Comparison of ENCODE assay signal across 8 mouse cellular contexts in genomic region chr1:171328244-171328643, GRCm38 (mm10). TPM values are rescaled to one million over a fixed set of nuclear protein-coding genes. Genes with fewer than 3 reads are reported as not detected.
A peak's percentile ranks its signal among the peaks of the same experiment; 100 is the strongest.
DNase-seq lines count a peak whose midpoint lies in the region; ATAC-seq and TF ChIP-seq lines count a peak whose summit lies in the region.

No protein-coding gene starts in this region.

- H3K9ac ChIP-seq in MEL (ENCODE audit: control insufficient read depth, low read depth, low read length, poor library complexity, severe bottlenecking), result peak overlapping the region; percentile 88
- H3K9ac ChIP-seq in forebrain, embryonic 12.5 days, result peak overlapping the region; percentile 92
- H3K9ac ChIP-seq in stomach, embryonic 14.5 days (replicated peaks; ENCODE audit: low read depth, low read length), result peak overlapping the region; percentile 90

- H3K36me3 ChIP-seq in kidney, adult 2 months (ENCODE audit: control insufficient read depth, insufficient read depth, low read length), result no peaks in the 10 kb centered on the region
- H3K36me3 ChIP-seq in MEL (ENCODE audit: control insufficient read depth in 1 of 2, insufficient read depth in 2 of 2, low read length in 2 of 2), result peaks cover 0 to 20% of the 10 kb centered on the region in 2 experiments; a peak in 2 of 4 replicates
- peaks cover 9% of the 10 kb centered on the region; the same call in 1 of the 2 replicates for H3K36me3 ChIP-seq in forebrain, embryonic 12.5 days (replicated peaks)
- no peaks in the 10 kb centered on the region for H3K36me3 ChIP-seq in stomach, embryonic 14.5 days (ENCODE audit: control insufficient read depth, insufficient read depth, low read length)

- TF ChIP-seq CTCF in kidney, adult 2 months (conservative IDR thresholded peaks at IDR 0.05; ENCODE audit: insufficient read depth, insufficient read length, low read depth, low read length), result no peak
- no peak for TF ChIP-seq CTCF in MEL (IDR thresholded peaks at IDR 0.05 in 2 of 3, conservative IDR thresholded peaks at IDR 0.05 in 1 of 3; ENCODE audit: control insufficient read depth in 1 of 3, insufficient read depth in 1 of 3, low read depth in 2 of 3, low read length in 3 of 3, poor library complexity in 1 of 3, severe bottlenecking in 1 of 3)

- ATAC-seq in forebrain, embryonic 12.5 days (ENCODE audit: low FRiP score), result no peak
- ATAC-seq in stomach, embryonic 14.5 days (ENCODE audit: insufficient number of reproducible peaks, insufficient read depth, low FRiP score, low read depth), result no peak
- no peak for ATAC-seq in CD4-positive, CD25-positive, alpha-beta regulatory T cell, adult 4 months

- no peaks in the 10 kb centered on the region for H3K9me3 ChIP-seq in MEL (replicated peaks; ENCODE audit: insufficient read depth, low read length)
- no peaks in the 10 kb centered on the region for H3K9me3 ChIP-seq in forebrain, embryonic 12.5 days
- H3K9me3 ChIP-seq in stomach, embryonic 14.5 days (ENCODE audit: control insufficient read depth, low read depth, low read length), result no peaks in the 10 kb centered on the region

- H3K4me2 ChIP-seq in forebrain, embryonic 12.5 days, result peak overlapping the region; percentile 85
- peak overlapping the region; percentile 69 for H3K4me2 ChIP-seq in stomach, embryonic 14.5 days (replicated peaks; ENCODE audit: low read depth, low read length)

- peaks cover 12% of the 10 kb centered on the region; the same call in 1 of the 2 replicates for H3K4me1 ChIP-seq in kidney, adult 2 months (ENCODE audit: control insufficient read depth, insufficient read depth, low read length)
- H3K4me1 ChIP-seq in MEL (ENCODE audit: control insufficient read depth in 1 of 2, insufficient read depth in 2 of 2, low read length in 2 of 2), result peaks cover 4 to 11% of the 10 kb centered on the region in 2 experiments; a peak in 3 of 4 replicates
- H3K4me1 ChIP-seq in forebrain, embryonic 12.5 days, result peaks cover 43% of the 10 kb centered on the region
- peaks cover 16% of the 10 kb centered on the region; the same call in 1 of the 2 replicates for H3K4me1 ChIP-seq in stomach, embryonic 14.5 days (ENCODE audit: control insufficient read depth, insufficient read depth, low read length)

- no peak for TF ChIP-seq POLR2A in kidney, adult 2 months (IDR thresholded peaks at IDR 0.05; ENCODE audit: low read depth, low read length)
- TF ChIP-seq POLR2A in MEL (IDR thresholded peaks at IDR 0.05; ENCODE audit: control insufficient read depth in 1 of 2, insufficient read depth in 1 of 2, low read depth in 1 of 2, low read length in 2 of 2, poor library complexity in 1 of 2), result no peak

- no peak for TF ChIP-seq RAD21 in MEL (IDR thresholded peaks at IDR 0.05; ENCODE audit: low read depth, low read length)

- 15% methylated on average over 9 of the region's 9 CpGs for WGBS in kidney, adult 2 months
- WGBS in forebrain, embryonic 12.5 days, result 40% methylated on average over 9 of the region's 9 CpGs
- WGBS in stomach, embryonic 14.5 days, result 20% methylated on average over 9 of the region's 9 CpGs

- intact Hi-C loops in left cerebral cortex, postnatal 14 days (cut with DNase I), result loop anchor here (5.0 kb wide), 1 partner anchor 36 kb away; no protein-coding TSS in a partner anchor

- no peaks in the 10 kb centered on the region for H3K27me3 ChIP-seq in kidney, adult 2 months (replicated peaks; ENCODE audit: control insufficient read depth, insufficient read depth, low read length)
- H3K27me3 ChIP-seq in MEL (ENCODE audit: control insufficient read depth in 1 of 2, insufficient read depth in 2 of 2, low read length in 2 of 2), result no peaks in the 10 kb centered on the region
- no peaks in the 10 kb centered on the region for H3K27me3 ChIP-seq in forebrain, embryonic 12.5 days
- no peaks in the 10 kb centered on the region for H3K27me3 ChIP-seq in stomach, embryonic 14.5 days (ENCODE audit: control insufficient read depth, insufficient read depth, low read length)

- H3K27ac ChIP-seq in kidney, adult 2 months (ENCODE audit: insufficient read depth, low read depth, low read length), result peak overlapping the region; percentile 82
- peak overlapping the region; percentile 88 for H3K27ac ChIP-seq in MEL (ENCODE audit: control insufficient read depth, low read depth, low read length)
- peak overlapping the region; percentile 99 for H3K27ac ChIP-seq in forebrain, embryonic 12.5 days
- H3K27ac ChIP-seq in stomach, embryonic 14.5 days (ENCODE audit: low read length), result peak overlapping the region; percentile 99

- no peak for DNase-seq in kidney, adult 2 months
- DNase-seq in kidney, postnatal 25 days, result no peak
- DNase-seq in MEL (ENCODE audit: low read depth, low spot score), result peak; percentile 55
- DNase-seq in liver, result peak; percentile 25
- DNase-seq in left cerebral cortex, postnatal 14 days (ENCODE audit: low spot score in 2 of 2), result no peak

- peaks cover 53% of the 10 kb centered on the region for H3K79me2 ChIP-seq in MEL (ENCODE audit: control insufficient read depth, insufficient read depth, low read length, poor library complexity)

- H3K4me3 ChIP-seq in kidney, adult 2 months (ENCODE audit: insufficient read depth, low read depth, low read length), result peak overlapping the region; percentile 74
- H3K4me3 ChIP-seq in MEL (ENCODE audit: control insufficient read depth in 1 of 2, insufficient read depth in 1 of 2, low read depth in 2 of 2, low read length in 2 of 2), result peak overlapping the region; percentile 90 to 93
- peak overlapping the region; percentile 76 for H3K4me3 ChIP-seq in forebrain, embryonic 12.5 days (replicated peaks)
- peak overlapping the region; percentile 74 for H3K4me3 ChIP-seq in stomach, embryonic 14.5 days (ENCODE audit: low read depth, low read length)

- TF ChIP-seq EP300 in MEL (IDR thresholded peaks at IDR 0.05; ENCODE audit: low read depth in 1 of 2, low read length in 2 of 2), result no peak

TF ChIP-seq in MEL, 35 proteins besides CTCF, POLR2A, EP300 and RAD21 (continues in another document):
- TF ChIP-seq CHD2 (IDR thresholded peaks at IDR 0.05; ENCODE audit: low read length) (no peak), ETS1 (IDR thresholded peaks at IDR 0.05; ENCODE audit: low read depth, low read length) (no peak), TAL1 (IDR thresholded peaks at IDR 0.05; ENCODE audit: low read length) (no peak), TBP (IDR thresholded peaks at IDR 0.05; ENCODE audit: low read depth, low read length) (no peak), MYC (IDR thresholded peaks at IDR 0.05; ENCODE audit: low read depth, low read length) (no peak)

RNA-seq across cellular contexts. Expression of gene Dedd, which starts 0.7 kb away (rescaled TPM):
- 46.7 and 48.6 TPM in 2 replicates for polyA plus RNA-seq in kidney, adult 2 months (2012; rRNA removed)
- total RNA-seq in MEL (2012; rRNA removed), result 24.9 and 28.7 TPM in 2 replicates
- 10 to 100 TPM in 1 of 2 experiments, not detected in 1; 44.9 TPM for polyA plus RNA-seq in MEL (2012; ENCODE audit: insufficient read depth in 1 of 2, insufficient read length in 2 of 2, low read depth in 1 of 2, low replicate concordance in 2 of 2, missing spikeins in 1 of 2)
- 48.5 and 51.0 TPM in 2 replicates for polyA plus RNA-seq in forebrain, embryonic 12.5 days (2016; fragmentation: Nextera tagmentation; extraction: Ambion mirVana)
- 48.8 and 54.1 TPM in 2 replicates for polyA plus RNA-seq in stomach, embryonic 14.5 days (2014; fragmentation: Nextera tagmentation; extraction: Ambion mirVana)
- total RNA-seq in left cerebral cortex, postnatal 14 days (2021), result 10 to 100 TPM; 35.9 to 38.1 TPM
- polyA plus RNA-seq in CD4-positive, CD25-positive, alpha-beta regulatory T cell, adult 4 months (2017; shearing (Covaris generic)), result 10 to 100 TPM; 36.8 to 43.8 TPM

RNA-seq across cellular contexts. Expression of gene Nit1, which starts 17.2 kb away (rescaled TPM):
- polyA plus RNA-seq in kidney, adult 2 months (2012; rRNA removed), result 207 and 209 TPM in 2 replicates
- 17.9 and 20.0 TPM in 2 replicates for total RNA-seq in MEL (2012; rRNA removed)
- polyA plus RNA-seq in MEL (2012; ENCODE audit: insufficient read depth in 1 of 2, insufficient read length in 2 of 2, low read depth in 1 of 2, low replicate concordance in 2 of 2, missing spikeins in 1 of 2), result 10 to 100 TPM in 1 of 2 experiments, not detected in 1; 26.3 TPM
- polyA plus RNA-seq in forebrain, embryonic 12.5 days (2016; fragmentation: Nextera tagmentation; extraction: Ambion mirVana), result 46.4 and 48.7 TPM in 2 replicates
- 37.1 and 40.8 TPM in 2 replicates for polyA plus RNA-seq in stomach, embryonic 14.5 days (2014; fragmentation: Nextera tagmentation; extraction: Ambion mirVana)
- 10 to 100 TPM; 41.0 to 44.4 TPM for total RNA-seq in left cerebral cortex, postnatal 14 days (2021)
- 10 to 100 TPM; 31.7 to 40.3 TPM for polyA plus RNA-seq in CD4-positive, CD25-positive, alpha-beta regulatory T cell, adult 4 months (2017; shearing (Covaris generic))

RNA-seq across cellular contexts. Expression of gene Pfdn2, which starts 17.2 kb away (rescaled TPM):
- polyA plus RNA-seq in kidney, adult 2 months (2012; rRNA removed), result 17.1 and 37.0 TPM in 2 replicates
- total RNA-seq in MEL (2012; rRNA removed), result 33.8 and 36.2 TPM in 2 replicates
- 100 to 1,000 TPM in 1 of 2 experiments, not detected in 1; 329 TPM for polyA plus RNA-seq in MEL (2012; ENCODE audit: insufficient read depth in 1 of 2, insufficient read length in 2 of 2, low read depth in 1 of 2, low replicate concordance in 2 of 2, missing spikeins in 1 of 2)
- polyA plus RNA-seq in forebrain, embryonic 12.5 days (2016; fragmentation: Nextera tagmentation; extraction: Ambion mirVana), result 167 and 178 TPM in 2 replicates
- 44.7 TPM in 2 replicates for polyA plus RNA-seq in stomach, embryonic 14.5 days (2014; fragmentation: Nextera tagmentation; extraction: Ambion mirVana)
- total RNA-seq in left cerebral cortex, postnatal 14 days (2021), result 100 to 1,000 TPM in 1 of 2 experiments, 10 to 100 TPM in 1; 99.0 to 109 TPM
- polyA plus RNA-seq in CD4-positive, CD25-positive, alpha-beta regulatory T cell, adult 4 months (2017; shearing (Covaris generic)), result 10 to 100 TPM; 69.6 to 75.8 TPM

RNA-seq across cellular contexts. Expression of gene Klhdc9, which starts 32.4 kb away (rescaled TPM):
- 6.9 and 7.1 TPM in 2 replicates for polyA plus RNA-seq in kidney, adult 2 months (2012; rRNA removed)
- 0.08 and 0.10 TPM in 2 replicates for total RNA-seq in MEL (2012; rRNA removed)
- polyA plus RNA-seq in MEL (2012; ENCODE audit: insufficient read depth in 1 of 2, insufficient read length in 2 of 2, low read depth in 1 of 2, low replicate concordance in 2 of 2, missing spikeins in 1 of 2), result not detected
- 2.5 and 2.6 TPM in 2 replicates for polyA plus RNA-seq in forebrain, embryonic 12.5 days (2016; fragmentation: Nextera tagmentation; extraction: Ambion mirVana)
- polyA plus RNA-seq in stomach, embryonic 14.5 days (2014; fragmentation: Nextera tagmentation; extraction: Ambion mirVana), result 1.5 and 1.6 TPM in 2 replicates
- total RNA-seq in left cerebral cortex, postnatal 14 days (2021), result 1 to 10 TPM; 4.7 to 7.2 TPM
- under 1 TPM; 0.36 to 0.72 TPM for polyA plus RNA-seq in CD4-positive, CD25-positive, alpha-beta regulatory T cell, adult 4 months (2017; shearing (Covaris generic))

RNA-seq across cellular contexts. Expression of gene Ufc1, which starts 33.4 kb away (rescaled TPM):
- polyA plus RNA-seq in kidney, adult 2 months (2012; rRNA removed), result 43.1 and 59.5 TPM in 2 replicates
- total RNA-seq in MEL (2012; rRNA removed), result 100 and 101 TPM in 2 replicates
- 100 to 1,000 TPM in 1 of 2 experiments, 10 to 100 TPM in 1; 71.0 to 408 TPM for polyA plus RNA-seq in MEL (2012; ENCODE audit: insufficient read depth in 1 of 2, insufficient read length in 2 of 2, low read depth in 1 of 2, low replicate concordance in 2 of 2, missing spikeins in 1 of 2)
- 94.8 and 98.4 TPM in 2 replicates for polyA plus RNA-seq in forebrain, embryonic 12.5 days (2016; fragmentation: Nextera tagmentation; extraction: Ambion mirVana)
- polyA plus RNA-seq in stomach, embryonic 14.5 days (2014; fragmentation: Nextera tagmentation; extraction: Ambion mirVana), result 118 and 130 TPM in 2 replicates
- total RNA-seq in left cerebral cortex, postnatal 14 days (2021), result 100 to 1,000 TPM; 106 to 113 TPM
- polyA plus RNA-seq in CD4-positive, CD25-positive, alpha-beta regulatory T cell, adult 4 months (2017; shearing (Covaris generic)), result 10 to 100 TPM; 74.0 to 84.4 TPM

Comparison
In these comparisons a context has a peak if more than half of its experiments do, and no peak if none do; other contexts are left out.
1. DNase-seq: peak in MEL (single experiment) and liver (single experiment); none in kidney, adult 2 months (single experiment), kidney, postnatal 25 days (0 of 2) and left cerebral cortex, postnatal 14 days (0 of 2).
2. Peak in every context shown above with its lines, with median percentiles within 50 percentile points of each other: H3K27ac ChIP-seq, H3K4me3 ChIP-seq and H3K9ac ChIP-seq.